Mouse (Mus musculus): ENCODE data around the gene Myh3.
A peak's percentile ranks its signal among the peaks of the same experiment; 100 is the strongest.

The Myh3 gene

DNA sequence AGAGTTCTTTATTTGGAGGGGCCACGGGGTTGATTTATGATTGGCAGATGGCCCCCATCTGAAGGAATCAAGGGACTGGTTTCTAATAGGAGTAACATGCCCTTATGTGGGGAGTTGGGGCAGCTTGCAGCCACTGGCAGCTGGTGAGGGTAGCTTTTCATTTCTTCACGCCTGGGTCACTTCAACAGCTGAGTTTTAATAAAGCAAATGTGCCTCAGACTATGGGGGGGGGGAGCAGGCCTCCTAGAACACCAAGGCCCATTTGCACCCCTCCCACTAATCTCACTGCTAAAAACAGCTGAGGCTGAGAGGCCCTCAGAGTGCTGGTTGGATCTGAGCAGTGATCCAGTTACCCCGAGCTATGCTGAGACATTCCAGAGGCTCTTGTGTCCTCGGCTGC, 27.6 kb downstream of the Myh3 start:
- no peak for DNase-seq (ENCODE audit: low spot score in 2 of 2)

DNA sequence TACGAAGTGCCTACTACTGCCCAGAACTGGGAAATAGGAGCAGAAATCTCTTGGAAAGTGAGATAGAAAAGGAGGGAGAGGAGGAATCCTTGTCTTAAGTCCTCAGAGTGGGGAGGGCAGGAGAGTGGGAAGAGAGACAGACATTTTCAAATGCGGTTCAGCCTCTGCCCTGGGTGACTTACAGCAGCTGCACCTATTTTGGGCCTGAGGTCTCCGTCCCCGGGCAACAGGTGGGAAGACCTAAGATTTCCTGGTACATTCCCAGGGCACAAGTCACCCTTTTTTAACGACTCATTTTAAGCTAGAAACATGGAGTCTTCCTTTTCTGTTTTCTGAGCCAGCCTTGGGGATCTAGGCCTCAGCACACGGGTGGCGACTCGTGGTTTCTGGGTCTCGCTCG, 28.9 kb downstream of the Myh3 start:
- no peak for DNase-seq (ENCODE audit: low spot score in 2 of 2)

DNA sequence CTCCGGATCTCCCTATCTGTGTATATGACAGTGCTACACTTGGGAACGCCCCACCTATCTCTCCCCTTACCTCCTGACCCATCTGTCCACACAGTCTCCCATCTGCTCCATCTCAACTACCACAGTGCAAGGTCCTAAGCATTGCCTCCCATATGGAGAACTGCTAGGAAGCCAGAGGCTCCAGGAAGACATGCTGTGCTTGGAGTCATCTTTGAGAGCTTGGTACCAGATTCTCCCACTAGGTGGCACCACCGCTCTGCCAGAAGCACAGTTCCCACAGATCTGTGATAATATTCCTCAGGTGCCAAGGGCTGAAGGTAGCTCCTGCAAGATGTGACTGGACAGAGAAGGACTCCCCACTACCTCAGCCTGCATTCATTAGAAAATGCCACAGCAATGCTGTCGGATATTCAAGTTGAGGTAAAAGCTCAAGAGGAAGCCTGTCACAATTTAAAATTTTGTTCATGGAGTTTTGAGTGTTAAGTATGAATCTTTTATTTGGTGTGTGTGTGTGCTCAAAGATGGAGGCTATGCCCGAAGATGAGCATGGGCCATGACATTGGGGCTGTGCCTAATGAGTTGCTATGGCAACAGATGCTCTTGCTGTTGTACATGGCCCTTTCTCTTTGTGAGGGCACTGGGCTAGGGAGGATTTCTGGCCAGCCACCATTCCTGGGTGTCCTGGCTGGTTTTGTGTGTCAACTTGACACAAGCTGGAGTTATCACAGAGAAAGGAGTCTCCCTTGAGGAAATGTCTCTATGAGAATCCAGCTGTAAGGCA, 32.3 kb downstream of the Myh3 start:
- peak in 1 of 2 experiments; percentile 7 for DNase-seq (ENCODE audit: low spot score in 2 of 2)

DNA sequence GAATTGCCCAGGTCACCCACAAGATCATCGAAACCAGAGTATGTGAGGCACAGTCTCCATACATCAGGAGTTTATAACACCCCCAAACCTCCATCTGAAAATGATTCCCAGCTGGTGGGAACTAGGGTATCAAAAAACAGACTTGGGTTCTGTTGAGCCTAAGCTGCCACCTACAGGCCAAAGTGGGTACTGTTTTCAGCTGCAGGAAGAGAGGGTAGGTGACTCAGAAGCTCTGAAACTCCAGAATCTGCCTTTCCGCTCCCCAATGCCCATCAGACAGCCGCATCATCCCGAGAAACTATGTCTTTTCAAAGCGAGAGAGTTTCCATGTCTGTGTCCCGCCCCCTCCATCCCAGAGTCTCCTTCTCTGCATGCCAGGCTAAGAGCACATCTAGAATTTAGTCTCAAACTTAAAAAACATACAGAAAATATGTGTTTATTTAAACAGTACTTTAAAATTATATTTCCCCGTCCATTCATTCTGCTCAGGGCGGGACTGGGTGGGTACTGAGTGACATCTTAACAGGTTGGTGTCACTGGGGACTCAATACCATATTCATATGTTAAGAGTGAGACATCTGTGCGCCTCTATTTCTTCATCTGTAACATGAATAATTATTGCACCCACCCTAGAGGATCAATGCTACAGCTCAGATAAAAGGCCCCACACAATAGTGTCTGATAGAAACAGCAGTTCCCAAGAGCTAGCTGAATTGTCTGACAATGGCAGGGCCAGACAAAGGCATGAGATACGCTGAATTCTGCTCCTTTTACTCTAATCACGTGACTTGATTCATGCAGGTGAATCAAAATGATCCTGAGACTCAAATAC, 34.1 kb downstream of the Myh3 start:
- DNase-seq (ENCODE audit: low spot score in 2 of 2) = peak; percentile 22

DNA sequence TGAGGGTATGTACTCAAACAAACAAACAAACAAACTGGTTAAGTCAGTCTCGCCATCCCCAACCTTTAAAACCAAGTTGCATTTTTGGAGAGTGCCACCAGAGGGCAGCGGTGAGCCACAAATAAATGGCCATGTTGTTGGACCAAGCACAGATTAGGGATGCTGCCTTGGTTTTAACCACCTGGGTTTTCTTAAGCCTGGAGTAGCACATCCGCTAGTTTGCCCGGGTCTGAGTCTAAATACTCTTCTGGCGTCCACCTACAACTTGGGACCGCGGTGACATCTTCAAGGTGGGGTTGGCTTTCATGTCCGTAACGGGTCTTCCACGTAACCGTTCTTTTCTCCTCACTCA, 34.7 kb downstream of the Myh3 start:
- peak; percentile 20 to 26 for DNase-seq (ENCODE audit: low spot score in 2 of 2)

DNA sequence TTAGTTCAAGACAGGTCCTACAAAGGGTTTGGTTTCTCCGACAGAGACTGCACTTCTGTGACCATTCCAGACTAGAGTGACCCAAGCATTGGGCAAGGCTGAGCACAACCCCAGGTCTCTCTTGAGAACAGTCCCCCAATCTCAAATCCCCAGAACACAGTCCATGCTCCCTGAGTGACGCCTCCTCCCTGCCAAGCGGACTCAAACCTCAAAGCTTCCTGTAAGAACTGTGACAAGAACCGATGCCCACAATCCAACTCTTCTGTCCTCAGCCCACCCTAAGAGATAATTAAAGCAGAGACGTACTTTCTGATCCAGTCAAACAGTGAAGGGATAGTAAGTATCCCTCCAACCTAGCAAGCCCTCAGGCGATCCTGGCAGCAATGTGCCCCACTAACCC, 35.3 kb downstream of the Myh3 start:
- no peak for DNase-seq (ENCODE audit: low spot score in 2 of 2)

DNA sequence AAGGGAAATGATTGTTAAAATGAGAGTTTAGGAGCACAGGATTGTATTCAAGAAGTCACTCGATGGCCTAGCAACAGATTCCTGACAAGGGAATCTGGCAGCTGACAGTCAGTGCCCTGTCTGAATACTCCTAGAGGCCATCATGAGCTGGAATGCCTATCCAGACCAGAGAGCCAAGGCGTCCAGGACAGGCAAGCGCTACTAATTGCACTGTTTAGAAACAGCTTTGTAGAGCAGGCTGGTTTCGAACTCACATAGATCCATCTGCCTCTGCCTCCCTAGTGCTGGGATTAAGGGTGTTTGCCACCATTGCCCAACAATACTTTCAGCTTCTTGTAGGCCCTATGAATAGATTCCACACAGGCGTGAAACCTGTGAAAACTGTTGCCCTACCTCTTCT, 36.2 kb downstream of the Myh3 start:
- no peak for DNase-seq (ENCODE audit: low spot score in 2 of 2)

DNA sequence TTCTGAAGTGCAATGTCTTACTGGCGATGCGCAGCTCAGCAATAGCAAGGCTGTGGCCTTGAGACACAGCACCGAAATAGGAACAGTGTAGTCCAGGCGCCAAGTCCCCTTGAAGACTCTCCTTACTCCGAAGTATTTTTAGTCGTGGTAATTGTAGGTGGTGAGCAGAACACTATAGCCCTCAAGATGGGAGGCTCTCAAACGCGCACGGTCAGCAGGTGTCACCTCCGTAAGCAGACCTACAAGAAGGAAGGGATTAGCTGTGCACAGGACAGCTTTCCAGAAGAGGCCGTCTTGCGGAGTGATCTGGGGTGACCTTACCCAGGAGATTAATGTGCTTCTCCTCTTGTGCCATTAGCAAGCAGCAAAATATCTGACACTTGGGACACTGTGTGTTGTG, 36.8 kb downstream of the Myh3 start:
- DNase-seq (ENCODE audit: low spot score in 2 of 2) = no peak

DNA sequence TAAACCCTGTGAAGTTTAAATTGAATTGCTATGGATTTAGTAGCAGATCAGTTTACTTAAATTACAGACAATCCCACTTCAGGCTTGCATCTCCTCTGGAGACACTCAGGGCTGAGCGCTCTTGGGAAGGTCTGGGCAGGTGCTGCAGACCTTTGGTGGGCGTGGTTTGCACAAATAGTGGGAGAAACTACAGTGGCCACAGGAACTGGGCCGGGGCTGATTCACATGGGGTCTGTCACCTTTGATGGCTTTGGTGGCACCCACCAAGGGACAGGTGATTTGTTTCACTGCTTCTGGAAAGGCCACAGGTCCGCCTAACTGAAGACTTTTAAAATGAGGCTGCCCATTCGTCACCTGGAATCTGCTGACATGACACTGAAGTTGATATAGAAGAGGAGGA, 38.6 kb downstream of the Myh3 start:
- DNase-seq (ENCODE audit: low spot score in 2 of 2) = no peak

DNA sequence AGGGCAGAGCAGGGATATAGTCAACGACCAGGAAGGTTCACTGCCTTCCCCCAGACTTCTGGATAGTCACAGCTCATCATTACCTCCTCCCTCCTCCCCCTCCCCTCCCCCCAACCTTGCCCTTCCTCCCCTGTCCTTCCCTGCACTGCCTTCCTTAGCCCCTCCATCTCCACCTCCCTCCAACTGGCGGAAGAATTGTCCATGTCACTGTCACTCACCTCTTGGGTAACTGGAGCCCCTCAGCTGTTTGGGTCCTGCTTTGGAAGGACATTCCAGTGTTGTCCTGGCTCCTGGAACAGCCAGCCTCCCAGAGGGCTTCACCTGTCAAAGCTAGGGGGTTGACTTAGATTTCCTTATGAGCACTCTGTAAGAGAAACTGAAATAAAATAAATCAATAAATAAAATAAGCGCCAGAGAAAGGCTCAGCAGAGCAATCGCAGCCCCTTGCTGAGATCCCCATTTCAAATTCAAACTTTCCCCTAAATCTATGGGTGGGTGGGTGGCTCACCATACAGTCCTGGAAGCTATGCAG, 41.5 kb downstream of the Myh3 start:
- DNase-seq (ENCODE audit: low spot score in 2 of 2) = no peak

DNA sequence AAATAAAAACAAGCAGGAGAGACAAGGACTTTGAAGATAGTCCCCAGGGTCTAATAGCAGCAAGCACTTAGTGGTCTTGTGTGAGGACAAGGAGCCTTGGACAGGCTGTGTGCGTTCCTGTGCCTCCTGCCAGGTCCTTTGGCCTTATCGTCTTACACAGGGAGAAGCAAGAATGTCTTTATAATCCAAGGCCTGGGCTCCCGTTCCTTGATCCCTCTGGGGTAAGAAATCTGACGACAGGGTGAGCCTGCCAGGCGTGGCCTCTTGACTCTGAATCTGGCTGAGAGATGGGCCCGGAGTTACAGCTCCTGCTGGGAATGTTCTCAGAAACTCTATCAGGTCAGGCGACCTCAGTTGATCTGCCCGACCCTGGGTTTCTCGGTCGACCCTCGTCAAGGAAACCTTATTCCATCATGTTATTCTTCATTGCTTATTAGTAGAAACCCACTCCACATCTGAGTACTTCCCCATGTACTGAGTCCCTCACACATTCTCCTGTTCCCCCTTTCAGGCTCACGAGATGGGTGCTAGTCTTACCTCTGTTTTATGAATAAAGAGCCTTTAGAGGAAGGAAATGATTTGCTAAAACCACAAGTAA, 42.7 kb downstream of the Myh3 start:
- no peak for DNase-seq (ENCODE audit: low spot score in 2 of 2)

DNA sequence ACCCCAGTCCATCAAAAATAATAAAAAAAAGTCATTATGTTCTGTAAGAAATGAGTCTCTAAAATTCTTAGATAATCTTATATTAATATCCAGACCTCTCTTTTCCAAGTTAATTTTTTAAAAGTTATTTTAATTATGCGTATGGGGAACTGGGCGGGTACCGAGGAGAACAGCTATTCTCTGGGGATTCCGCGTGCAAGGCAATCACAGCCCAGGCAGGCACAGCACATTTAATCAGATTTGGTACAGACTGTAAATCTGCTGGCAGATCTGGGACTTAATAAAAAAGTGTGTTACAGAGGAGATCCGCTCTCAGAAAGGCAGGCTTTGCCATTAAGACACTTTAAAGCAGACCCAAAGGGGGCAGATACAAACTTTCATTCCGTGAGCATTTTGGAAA, 46.8 kb downstream of the Myh3 start:
- no peak for DNase-seq (ENCODE audit: low spot score in 2 of 2)

DNA sequence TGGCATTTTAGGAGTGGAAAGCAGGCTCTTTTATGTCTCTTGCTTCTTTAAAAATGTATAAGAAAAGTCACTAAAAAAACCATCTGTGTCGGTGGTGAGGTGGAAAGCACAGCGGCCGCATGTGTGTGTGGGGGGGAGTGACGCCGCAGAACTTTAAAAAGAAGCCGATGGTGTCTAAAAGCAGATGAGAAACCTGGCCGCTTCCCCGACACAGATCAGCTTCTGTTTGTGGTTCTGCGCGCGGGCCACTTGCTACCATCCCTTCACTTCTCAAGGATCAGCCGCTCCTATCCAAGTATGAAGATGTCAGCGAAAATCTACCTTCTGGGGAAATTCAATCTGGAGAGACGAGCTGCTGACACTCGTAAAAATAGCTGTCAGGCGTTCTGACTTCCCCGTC, 47.3 kb downstream of the Myh3 start:
- peak in 1 of 2 experiments; percentile 4 for DNase-seq (ENCODE audit: low spot score in 2 of 2)

DNA sequence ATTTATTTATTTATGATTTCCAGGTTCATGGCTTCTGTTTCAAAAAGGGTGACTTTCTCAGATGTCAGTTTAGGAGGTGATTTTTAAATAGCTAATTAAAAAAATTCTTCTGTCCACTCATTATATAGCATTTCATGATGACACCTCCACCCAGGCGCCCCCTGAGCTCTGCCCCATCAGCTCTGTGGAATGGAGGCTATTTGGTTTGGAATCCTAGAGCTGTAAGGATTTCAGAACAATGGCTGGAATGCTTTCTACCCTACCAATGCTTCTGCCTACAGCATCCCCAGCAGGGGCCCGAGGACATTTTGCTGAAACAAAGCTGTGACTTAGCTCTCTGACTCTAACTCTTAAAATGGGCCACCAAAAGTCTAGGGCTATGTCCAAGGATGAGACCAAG, 55.4 kb downstream of the Myh3 start:
- no peak for DNase-seq (ENCODE audit: low spot score in 2 of 2)

DNA sequence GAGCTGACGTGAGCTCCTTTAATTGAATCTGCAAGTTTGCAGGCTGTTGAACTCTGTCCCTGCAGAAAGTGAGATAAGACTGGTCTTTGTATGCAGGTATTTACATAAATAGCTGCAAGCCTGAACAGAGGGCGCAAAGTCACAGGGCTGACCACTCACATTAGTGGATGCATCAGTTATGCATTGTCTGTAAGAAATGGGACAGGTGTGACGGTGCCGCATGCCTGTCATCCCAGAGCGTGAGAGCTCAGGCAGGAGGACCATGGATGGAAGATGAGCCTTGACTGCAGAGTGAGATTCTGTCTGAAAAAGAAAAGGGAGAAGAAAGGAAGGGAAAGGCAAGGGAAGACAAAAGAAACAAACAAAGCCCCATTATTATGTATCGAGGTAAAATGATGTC, 56.6 kb downstream of the Myh3 start:
- DNase-seq (ENCODE audit: low spot score in 2 of 2) = no peak

DNA sequence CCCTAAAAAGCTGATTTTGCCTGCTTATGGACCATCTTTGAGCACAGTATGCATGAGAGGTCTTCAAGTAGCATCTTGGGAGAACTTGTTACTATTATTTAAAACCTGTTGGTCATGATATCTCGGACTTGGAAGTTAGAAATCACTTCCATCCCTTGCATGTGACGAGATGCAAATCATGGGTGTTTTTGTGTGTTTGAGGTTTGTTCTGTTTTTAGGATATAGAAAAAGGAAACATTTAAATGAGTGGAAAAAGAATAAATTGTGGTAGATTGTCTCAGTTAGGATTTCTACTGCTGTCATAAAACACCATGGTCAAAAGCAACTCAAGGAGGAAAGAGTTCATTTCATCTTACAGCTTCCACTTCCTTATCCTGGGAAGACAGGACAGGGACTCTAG, 57.4 kb downstream of the Myh3 start:
- no peak for DNase-seq (ENCODE audit: low spot score in 2 of 2)

DNA sequence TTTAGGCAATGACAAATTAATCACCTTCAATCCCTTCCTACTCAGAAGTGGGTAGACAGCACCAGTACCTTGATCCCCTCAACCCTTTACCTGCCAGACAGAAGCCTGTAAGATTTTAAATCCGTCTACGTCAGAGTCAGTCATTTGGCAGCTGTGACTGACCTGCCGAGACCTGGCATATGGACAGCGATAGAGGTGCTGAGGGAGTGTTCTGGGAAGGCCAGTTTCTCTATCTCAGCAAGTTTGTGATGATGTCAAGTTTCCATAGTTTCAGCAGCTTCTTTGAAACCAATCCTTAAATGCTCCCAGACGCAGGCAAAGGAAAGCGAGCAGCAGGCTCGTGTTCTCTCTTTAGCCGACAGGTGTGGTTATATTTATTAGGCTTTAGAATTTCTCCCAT, 61.5 kb downstream of the Myh3 start:
- DNase-seq (ENCODE audit: low spot score in 2 of 2) = no peak

DNA sequence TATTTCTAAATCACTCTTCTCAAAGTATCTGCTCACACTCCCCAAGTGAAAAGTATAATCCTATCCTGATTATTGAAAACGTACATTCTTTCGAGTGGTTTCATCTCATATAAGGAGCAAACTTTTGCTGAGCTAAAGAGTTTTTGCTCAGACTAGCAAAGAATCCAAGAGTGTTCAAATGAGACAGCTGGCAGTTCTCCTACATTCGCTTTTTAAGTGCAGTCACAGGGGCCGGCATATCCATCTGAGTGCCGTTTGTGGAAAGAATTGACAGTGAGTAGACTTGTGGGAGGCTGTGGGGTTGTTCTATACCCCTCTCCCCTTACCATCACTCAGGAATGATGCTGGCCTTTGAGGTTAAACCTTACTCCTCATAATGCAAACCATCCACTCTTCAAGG, 62.1 kb downstream of the Myh3 start:
- DNase-seq (ENCODE audit: low spot score in 2 of 2) = no peak

DNA sequence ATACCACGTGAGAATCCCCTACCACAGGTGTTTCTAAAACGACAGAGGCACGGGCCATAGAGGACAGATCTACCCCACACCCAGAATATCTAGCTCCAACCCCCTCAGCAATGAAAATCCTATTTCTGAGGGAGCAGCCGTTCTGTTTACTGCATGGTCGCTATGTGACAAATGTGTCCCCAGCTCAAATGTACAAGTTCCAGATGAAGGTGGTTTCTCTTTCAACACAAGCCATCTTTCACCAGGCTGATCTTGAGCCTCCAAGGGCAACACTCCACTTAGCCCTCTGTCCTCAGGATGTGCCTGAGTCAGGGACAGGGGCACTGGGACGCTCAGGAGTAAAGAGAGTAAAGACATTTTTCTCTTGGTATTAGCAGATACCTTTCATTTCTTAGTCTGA, 62.9 kb downstream of the Myh3 start:
- DNase-seq (ENCODE audit: low spot score in 2 of 2) = no peak

DNA sequence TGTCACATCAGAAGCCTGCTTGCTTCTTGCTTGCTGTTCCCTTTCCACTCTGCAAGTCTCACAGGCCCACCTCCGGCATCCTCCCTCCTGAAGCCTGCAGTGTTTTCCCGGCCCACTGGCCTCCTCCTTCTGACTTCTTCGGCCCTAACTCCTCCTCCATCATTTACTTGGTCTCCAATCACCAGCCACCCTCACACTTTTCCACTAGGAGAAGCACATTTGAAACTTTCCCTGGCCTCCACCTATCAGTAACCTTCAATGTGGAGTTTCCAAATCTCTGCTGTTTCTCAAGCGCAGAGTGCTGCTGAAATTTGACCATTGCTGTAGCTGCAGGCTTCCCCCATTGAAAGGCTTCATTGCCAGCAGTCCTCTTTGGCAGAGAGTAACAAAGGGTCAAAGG, 63.9 kb downstream of the Myh3 start:
- no peak for DNase-seq (ENCODE audit: low spot score in 2 of 2)

DNA sequence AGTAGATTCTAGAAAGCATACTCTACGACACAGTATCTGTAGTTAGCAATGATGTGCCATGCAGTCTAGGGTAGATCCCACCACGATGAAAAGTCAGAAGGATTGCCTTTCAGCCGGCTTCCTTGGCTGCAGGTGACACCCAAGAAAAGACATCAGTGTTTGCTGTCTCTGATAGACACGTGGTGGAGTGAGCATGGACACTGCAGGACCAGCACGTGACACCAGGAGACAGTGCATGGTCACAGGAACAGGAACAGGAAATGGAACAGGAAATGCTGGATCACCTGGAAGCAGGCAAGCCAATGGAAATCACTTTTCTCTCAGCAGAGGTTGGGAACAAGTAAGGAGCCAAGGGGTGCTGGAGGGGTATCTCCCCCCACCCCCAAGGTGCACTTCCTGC, 65.0 kb downstream of the Myh3 start:
- DNase-seq (ENCODE audit: low spot score in 2 of 2) = no peak

DNA sequence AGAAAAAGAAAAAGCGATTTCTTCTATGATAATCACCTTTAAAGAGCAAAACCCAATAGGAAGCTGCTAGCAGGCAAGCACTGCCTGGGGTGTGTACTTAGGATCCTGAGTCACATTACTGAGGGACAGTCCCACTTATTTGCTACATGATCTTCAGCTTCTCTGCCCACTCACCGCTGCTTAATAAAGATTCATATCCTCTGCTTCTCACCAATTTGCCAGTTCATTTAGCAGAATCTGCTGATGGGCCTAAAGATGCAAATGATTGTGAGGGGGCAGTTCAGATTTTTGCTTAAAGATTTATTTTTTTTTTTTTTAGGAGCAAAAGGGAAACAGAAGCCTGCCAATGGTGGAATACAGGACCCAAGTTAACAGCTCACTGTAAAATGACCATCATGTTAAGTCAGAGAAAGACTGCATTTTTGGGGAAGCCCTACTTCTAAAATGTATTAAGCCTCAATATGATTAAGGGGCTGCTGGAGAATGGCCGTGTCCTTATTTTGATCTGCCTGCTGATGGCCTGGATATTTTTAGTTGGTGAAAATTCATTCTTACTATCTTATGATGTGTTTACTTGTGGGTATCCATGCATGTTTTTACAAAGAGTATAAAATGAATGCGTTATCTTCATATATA, 65.9 kb downstream of the Myh3 start:
- peak; percentile 2 to 17 for DNase-seq (ENCODE audit: low spot score in 2 of 2)

Data from spleen, postnatal 36 days (tissue).